Mouse (Mus musculus) kidney, adult 9 months (tissue): Measurements from ENCODE around the gene Gad1.

Source experiments
- DNase-seq: peaks from one replicate; pipeline ENCODE4 v3.0.0; 2022

Gad1 gene

GRCm38 (mm10) chr2:70565651-70566602 is 13.1 kb downstream of the Gad1 start:
- no peak for DNase-seq

DNA sequence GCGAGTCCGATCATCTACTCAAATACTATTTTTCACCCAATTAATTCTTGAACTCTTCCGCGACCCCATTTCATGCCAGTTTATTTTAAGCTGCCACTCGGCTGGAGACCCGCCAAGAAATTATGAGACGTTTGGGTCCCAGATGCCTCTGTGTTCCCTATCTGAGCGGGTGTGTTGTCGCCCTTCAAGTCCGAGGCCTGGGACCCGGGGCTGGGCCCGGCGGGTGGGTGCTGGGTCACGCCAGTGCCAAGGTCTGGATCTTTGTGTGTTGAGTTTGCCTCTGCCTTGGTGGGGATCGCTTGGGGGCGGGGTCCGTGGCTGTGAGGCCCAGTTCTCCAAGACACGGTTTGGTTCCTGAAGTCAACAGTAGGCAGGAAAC is 13.7 kb downstream of the Gad1 start:
- DNase-seq, result no peak

DNA sequence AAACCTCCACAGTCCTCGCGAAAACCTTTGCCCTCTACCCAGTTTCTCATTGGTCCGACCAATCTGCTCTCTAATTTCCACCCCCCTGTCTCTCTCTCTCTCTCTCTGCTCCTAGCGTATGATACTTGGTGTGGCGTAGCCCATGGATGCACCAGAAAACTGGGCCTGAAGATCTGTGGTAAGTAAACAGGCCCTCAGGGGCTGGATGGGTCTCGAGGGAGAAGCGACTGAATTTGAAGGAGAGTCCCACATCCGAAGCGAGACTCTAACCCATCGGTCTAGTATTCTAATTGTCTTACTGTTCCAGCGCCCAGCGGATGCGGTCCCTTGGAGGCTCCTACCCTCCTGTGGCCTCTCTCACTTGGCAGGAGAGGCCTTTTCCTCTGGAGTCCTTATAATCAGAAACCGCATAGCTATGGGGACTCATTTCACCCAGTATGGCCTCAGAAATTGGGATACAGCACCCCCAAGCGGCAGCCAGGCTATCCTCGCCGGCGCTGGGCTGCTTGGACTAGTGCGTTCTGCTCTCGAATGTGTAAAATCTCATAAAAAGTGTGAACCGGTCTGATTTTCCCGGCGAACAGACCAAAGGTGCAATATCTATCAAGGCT is 14.3 kb downstream of the Gad1 start:
- DNase-seq, result peak; percentile 33

DNA sequence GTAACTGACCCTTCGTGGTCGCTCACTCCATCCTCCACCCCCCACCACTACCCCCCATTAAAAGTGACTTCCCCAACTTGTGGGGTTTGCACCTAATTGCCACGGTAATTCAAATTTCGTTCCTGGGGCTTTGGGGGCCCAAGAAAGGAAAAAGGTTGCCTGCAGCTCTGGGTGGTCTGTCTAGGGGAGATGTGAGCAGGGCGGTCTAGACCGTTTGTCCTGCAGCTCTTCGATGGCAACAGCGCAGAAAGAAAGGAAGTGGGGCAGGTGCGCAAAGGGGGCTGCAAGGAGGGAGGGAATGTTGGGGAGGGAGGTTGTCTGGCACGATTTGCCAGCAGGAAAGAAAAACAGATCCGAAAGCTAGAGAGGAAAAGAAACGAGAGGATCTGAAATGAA is 14.8 kb downstream of the Gad1 start:
- no peak for DNase-seq

DNA sequence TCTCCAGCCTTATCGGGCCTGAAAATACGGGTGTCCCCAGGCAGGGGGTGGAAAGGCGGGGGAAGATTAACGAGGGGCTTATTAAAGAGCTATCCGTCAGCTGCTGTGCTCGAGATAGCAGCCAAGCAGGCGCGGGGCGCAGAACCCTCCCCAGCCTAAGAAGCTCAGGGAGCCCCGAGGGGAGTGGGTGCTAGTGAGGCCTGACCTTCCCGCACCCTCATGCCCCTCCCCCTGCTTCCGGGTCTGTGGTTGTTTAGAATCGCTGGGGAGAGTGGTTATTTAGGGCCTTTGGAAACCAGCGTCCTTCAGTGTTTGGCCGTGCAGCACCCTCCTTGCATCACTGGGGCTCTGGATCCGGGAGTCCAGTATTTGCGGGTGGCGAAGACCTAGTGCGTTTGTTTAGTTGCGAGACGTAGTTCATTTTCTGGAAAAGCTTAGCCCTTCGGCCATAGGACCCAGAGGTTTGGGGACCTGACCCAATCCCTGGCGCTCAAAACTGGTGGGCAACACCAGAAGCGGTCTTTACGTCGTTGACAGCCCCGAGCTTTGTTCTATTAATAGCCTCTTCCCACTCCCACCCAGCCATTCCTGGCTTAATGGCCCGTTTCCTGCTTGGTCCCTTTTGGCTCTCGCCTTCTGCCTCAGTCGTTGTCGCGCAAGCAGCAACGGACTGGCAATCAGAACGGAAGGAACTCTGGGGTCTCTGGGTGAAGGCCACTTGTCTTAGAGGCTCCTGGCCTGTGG is 15.5 kb downstream of the Gad1 start:
- no peak for DNase-seq

GRCm38 (mm10) chr2:70571698-70572097 is 18.8 kb downstream of the Gad1 start:
- DNase-seq, result no peak

DNA sequence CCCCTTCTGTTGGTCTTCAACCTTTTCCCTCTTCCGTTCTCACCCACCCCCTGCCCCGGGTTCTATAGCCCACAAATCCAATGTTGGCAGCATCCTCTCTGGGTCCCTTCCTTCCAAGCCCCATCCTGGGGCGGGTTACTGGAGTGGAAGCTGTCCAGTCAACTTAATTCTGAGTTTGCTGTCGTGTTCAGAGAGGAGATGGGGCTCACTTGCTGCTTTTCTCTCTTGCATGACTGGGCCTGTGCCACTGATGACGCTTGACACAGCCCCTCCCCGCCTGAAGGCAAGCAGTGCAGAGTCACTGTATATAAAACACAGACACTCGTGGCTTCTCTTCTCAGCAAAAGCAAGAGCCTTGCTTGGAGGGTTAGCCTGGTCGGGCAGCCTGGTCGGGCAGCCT is 19.4 kb downstream of the Gad1 start:
- no peak for DNase-seq

GRCm38 (mm10) chr2:70573544-70574210 is 20.8 kb downstream of the Gad1 start:
- DNase-seq, result peak; percentile 38

DNA sequence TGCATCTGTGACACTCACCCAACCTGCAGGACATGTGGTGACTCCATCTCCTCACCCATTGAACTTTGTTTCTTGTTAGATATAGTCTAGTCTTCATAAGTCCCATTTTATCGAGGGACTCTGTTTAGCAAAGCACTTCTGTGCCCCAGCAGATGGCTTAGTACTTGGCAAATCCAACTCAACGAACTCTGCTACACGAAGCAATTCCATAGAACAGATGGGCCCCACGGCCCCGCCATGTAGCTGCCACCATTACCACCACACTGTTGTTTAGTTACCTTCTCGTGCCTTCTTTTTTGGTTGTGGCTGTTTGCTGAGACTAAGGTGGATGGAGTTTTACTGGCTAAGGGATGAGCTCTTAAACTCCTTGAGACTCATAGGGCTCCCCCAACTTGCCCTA is 35.3 kb downstream of the Gad1 start:
- no peak for DNase-seq

- no peak for DNase-seq
Observed at GRCm38 (mm10) chr2:70592432-70592831, 39.6 kb downstream of the Gad1 start.

GRCm38 (mm10) chr2:70593670-70594069 is 40.8 kb downstream of the Gad1 start:
- DNase-seq, result no peak

DNA sequence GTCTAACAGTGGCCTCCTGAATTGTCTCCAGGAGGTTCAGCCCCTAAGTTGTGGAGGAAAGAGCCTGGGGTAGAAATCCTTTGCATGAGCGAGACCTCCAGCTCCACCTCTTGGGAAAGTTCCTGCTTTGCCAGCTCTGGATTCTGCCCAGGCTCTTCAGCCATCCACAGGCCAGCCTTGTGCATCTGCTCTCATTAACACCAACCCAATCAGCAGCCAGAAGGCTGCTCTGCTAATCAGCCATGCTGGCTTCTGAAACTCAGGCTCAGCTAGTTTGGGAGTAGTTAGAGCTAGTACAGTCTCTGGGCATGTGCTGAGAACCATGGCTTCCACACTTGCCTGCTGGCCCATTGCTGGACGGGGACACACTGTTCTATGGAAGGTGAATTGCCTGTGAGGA is 43.0 kb downstream of the Gad1 start:
- DNase-seq, result no peak

DNA sequence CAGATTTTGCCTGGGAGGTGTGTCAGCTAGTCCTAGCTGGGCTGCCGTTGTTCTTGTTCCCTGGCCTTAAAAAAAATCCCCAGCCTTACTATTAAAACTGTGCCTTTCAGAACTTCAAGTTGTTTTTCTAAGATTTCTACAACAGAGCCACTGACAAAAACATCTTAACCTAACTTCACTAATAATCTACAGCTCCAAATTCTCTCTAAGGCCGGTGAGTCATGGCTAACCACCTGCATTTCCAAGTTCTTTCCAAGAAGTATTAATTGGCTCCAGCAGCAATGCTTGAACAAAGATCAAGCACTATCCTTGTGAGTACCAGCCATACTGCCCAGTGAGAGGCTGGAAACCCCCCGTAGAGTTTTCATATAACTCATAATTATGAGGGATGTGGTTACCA is 56.9 kb downstream of the Gad1 start:
- DNase-seq, result no peak

- no peak for DNase-seq
Observed at GRCm38 (mm10) chr2:70614745-70615351, 62.0 kb downstream of the Gad1 start.

- no peak for DNase-seq
Observed at GRCm38 (mm10) chr2:70616076-70616475, 63.2 kb downstream of the Gad1 start.

GRCm38 (mm10) chr2:70616617-70617016 is 63.7 kb downstream of the Gad1 start:
- DNase-seq, result no peak

DNA sequence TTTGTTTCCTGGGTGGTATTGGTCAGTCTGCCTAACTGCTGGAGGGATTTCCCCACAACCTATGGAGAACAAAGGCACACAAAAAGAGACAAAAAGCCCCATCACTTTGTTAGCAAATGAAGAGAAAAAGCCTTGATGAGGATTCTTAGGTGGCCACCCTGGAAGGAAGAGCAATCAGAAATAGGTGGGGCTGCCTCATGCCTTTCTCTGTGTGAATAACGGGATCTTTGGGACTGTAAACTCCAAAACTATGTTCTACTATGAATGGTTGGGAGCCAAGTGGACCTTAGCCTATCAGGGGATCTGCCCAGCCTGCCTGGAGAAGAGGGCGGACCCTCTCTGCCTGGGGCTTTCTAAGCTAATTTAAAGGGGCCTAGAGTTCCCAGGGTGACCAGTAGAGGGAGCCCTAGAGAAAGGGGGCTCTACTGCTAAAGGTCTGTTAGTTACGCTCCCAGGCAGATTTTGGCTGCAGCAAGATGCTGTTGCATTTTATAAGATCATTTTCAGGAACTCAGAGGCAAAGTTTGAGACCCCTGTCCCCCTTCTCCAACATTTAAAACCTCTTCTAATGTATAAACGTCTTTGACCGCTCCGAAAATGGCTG is 66.5 kb downstream of the Gad1 start:
- DNase-seq, result no peak

DNA sequence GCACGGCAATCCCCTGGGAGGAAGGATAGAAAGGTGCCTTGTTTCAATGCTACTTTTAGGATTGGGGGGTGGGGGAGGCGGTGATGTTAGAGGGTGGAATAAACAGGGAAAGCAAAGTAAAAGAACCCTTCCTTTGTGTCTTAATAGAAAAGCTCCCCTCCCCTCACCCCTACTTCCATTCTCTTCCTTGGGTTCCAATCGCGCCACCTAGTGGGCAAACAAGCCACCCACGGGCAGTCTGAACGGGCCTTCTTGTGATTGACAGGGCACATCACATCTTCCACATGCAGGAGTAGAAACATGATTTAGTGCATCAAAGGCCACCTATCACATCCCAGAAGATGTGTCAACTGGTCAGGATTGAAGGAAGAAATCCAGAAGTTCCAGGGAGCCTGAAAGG is 67.4 kb downstream of the Gad1 start:
- DNase-seq, result peak; percentile 33

DNA sequence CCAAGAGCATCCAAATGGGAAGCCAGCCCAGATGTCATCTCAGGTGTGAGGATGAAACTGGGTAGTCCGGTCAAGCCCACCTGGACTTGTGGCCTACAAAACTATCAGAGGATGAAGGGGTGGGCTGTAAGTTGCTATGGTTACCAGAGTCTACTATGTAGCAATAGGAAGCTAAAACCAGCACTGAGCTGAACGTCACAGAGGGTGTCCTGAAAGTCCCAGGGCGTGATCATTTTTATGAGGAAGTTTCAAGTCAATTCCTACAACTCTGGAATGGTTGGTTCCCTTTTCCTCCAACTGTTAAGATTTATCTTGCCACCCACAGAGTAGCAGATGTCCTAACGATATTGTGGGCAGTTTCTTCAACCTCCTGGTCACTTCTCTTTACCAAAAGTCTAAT is 69.4 kb downstream of the Gad1 start:
- DNase-seq, result no peak

DNA sequence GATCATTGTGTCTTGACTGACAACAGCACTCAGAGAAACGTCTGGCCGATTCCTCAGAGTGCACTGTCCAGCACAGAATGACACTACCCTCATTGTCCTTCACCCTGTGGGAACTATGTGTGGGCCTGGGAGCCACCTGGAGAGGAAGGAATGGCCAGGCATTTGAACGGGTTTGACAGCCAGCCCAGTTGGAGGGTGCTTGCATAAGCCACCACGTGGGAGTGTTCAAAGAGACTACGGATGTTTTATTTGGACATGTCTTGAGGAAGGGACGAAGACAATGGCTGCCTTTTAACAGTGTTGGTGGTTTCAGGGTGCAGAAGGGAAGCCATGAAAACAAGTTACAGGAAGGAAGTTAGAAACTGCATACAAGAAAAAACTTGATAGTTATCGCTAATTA is 72.9 kb downstream of the Gad1 start:
- DNase-seq, result no peak

GRCm38 (mm10) chr2:70628397-70628796 is 75.5 kb downstream of the Gad1 start:
- DNase-seq, result no peak

DNA sequence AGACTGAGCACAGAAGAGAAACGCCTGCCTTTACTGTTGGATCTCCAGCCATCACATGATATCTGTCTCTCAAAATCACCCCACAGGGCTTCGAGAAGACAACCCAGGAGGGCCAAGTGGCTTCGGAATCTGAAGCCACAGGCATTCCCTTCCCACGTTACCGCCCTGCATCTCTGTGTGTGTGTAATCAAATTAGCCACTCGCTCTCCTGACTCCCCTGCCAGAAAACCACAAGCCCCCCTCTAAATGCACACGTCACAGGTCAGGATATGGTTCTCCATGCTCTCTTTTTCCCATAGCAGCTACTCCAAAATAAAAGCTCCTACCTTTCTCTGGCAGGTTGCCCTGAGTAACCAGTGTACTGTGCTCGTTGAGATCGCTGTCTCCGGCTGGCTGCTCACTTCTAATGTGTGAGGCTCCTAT is 76.5 kb downstream of the Gad1 start:
- peak; percentile 56 for DNase-seq
